Mouse (Mus musculus) left cerebral cortex, postnatal 36 days (tissue): Measurements from ENCODE around the gene Mrpl53. TPM values are rescaled to one million over a fixed set of nuclear protein-coding genes. Genes with fewer than 3 reads are reported as not detected.

Experiments
- DNase-seq, 2 experiments: peaks; one replicate each; pipeline ENCODE4 v3.0.0; 2021 to 2022; ENCODE audit warnings: low spot score in 2 of 2, mixed read lengths in 1 of 2
- intact Hi-C: fragments of 180-260 bp; cut with DNase I; formaldehyde crosslinking; loops from one replicate; pipeline ENCODE4 v1.15.1; 2025
- total RNA-seq, 2 experiments: library from RNA; stranded (reverse); gene quantifications; 2 replicates each; pipeline ENCODE4 v1.2.3; 2021

Mrpl53 gene
- 10 to 100 TPM; 54.4 to 58.7 TPM for total RNA-seq

DNA sequence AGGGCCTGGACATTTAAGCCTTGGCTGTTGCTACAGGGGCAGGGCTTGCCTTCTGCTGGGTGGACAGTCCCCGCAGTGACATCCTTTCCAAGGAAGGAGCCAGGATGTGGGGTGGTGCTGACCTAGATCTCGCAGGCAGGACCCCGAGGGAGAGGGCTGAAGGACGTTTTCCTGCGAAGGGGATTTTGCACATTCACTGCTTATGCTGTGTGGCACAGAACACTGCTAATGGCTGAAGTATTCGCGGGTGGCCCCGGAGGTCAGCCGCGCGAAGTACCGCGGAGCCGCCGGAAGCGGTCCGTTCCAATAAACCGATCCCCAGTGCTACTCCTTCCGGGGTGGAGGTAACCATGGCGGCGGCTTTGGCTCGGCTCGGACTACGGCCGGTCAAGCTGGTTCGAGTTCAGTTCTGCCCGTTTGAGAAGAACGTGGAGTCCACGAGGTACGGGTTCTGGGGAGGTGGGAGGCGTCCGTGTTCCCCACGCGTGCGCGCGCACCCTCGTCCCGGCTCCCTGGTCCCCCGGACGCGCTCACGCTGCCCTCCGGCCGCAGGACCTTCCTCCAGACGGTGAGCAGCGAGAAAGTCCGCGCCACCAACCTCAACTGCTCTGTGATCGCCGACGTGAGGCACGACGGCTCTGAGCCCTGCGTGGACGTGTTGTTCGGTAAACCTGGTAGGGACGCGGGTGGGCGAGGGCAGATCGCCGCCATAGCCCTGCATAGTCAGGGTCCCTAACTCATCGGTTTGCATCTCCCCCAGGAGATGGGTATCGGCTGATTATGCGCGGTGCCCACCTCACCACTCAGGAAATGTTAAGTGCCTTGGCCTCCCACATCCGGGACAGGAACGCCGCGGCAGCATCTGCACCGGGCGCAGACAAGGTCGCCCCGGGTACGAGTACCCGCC is at the start of gene Mrpl53:
Gene Mrpl53, plus strand, starts transcription at position 279 of the 907 bp plus-strand sequence.
- intact Hi-C loops, result no loop called here

GRCm38 (mm10) chr6:83065995-83066394 is 42.8 kb upstream of the Mrpl53 start:
- intact Hi-C loops, result no loop called here
- DNase-seq, result no peak

More for the DNA sequence above, at the start of gene Mrpl53:
- peak; percentile 86 to 87 for DNase-seq

DNA sequence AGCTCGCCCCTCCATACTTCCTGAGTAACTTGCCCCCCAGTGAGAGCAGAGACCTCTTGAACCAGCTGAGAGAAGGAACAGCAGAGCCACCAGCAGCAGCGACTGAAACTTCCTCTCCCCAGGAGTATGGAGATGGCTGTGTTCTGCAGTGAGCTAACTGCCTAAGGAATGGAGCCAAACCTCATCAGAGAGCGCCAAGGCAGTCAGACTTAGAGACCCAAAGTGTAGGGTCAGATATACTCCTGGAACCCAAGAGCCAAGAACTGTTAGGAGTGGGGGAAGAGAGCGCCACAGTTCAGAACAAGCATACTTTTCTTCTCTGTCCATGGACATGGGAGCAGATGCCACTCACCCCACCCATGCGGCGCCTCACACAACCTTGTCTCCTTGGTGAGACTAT is 42.4 kb upstream of the Mrpl53 start:
- no peak for DNase-seq
- intact Hi-C loops, result no loop called here

DNA sequence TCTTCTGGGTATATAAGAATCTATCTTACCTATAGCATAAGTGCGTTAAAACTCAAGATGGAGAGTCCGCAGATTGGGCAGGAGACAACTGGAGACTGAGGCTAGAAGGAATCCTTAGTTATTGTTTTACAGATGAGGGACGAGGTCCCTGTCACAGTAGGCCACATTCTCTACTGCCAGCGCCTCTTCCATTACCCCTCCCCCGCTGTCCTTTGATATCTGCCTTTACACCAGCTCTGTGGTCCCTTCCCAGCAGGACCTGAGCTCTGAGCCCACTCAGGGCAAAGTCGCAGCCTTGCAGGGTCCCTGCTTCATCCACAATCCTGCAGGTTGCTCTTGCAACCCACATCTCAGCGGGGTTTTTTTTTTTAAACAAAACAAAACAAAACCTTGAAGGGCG is 40.6 kb upstream of the Mrpl53 start:
- intact Hi-C loops, result no loop called here
- DNase-seq, result no peak

GRCm38 (mm10) chr6:83068706-83069487 is 39.9 kb upstream of the Mrpl53 start:
- intact Hi-C loops, result no loop called here
- no peak for DNase-seq

GRCm38 (mm10) chr6:83069488-83070246 is 39.2 kb upstream of the Mrpl53 start:
- DNase-seq, result no peak
- intact Hi-C loops, result loop anchor here (10.0 kb wide), 1 partner anchor 645 kb away; the partner anchor contains the start of gene Vax2

- no peak for DNase-seq
- intact Hi-C loops, result loop anchor here (10.0 kb wide), 1 partner anchor 645 kb away; the partner anchor contains the start of gene Vax2
These were observed 38.8 kb upstream of the Mrpl53 start, which contains the start of gene Tlx2 for GRCm38 (mm10) chr6:83070247-83070310. TSS of gene Tlx2 (minus strand) at chr6:83070293.

- DNase-seq, result peak; percentile 54 to 57
- intact Hi-C loops, result loop anchor here (10.0 kb wide), 1 partner anchor 644 kb away; the partner anchor contains the start of gene Vax2
These were observed 38.3 kb upstream of the Mrpl53 start for GRCm38 (mm10) chr6:83070311-83071219.

- no peak for DNase-seq
- intact Hi-C loops, result loop anchor here (10.0 kb wide), 1 partner anchor 644 kb away; the partner anchor contains the start of gene Vax2
These were observed 37.6 kb upstream of the Mrpl53 start for GRCm38 (mm10) chr6:83071220-83071619.

- intact Hi-C loops, result loop anchor here (5.0 to 10.0 kb wide), 2 partner anchors 78 to 640 kb away; partner anchors contain the start of gene Vax2
- DNase-seq, result no peak
These were observed 33.9 kb upstream of the Mrpl53 start for GRCm38 (mm10) chr6:83074979-83075378.

DNA sequence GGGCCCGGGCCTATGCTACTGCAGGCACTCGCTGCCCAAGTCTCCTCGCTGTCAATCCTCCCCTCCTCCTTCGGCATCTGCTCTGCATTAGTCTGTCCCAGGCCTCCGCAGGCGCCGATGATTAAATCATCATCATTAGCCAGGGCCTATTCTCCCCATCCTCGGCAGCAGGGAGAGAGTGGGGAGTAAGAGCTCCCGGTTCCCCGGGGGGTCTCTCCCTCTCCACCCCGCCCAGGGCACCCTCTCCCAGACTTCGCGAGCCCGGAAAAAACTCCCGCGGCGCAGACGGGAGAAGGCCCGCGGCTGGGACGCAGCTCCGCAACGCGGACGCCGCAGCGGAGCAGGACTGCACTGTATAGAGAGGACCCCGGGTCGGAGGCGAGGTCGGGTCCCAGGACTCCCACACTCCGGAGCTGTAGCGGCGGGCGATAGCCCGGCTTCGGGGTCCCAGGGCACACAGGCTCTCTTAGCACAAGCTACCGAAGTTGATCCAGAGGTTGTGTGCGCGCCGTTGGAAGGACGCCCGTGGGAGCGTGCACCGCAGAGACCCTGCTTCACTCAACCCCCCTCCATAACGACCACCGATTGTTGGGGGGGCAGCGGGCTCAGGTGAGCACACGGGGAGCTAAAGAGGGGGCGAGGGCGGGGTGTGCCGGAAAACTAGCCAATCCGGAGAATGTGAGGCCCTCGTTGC is 31.1 kb upstream of the Mrpl53 start, which contains the start of gene Pcgf1:
Gene Pcgf1, plus strand, starts transcription at position 240 of the 694 bp plus-strand sequence.
- no peak for DNase-seq
- intact Hi-C loops, result loop anchor here (1.0 to 10.0 kb wide), 4 partner anchors 23 to 637 kb away; partner anchors contain the start of genes Aup1, Ccdc142, Gm42688 and Vax2

GRCm38 (mm10) chr6:83078324-83078858 is 30.4 kb upstream of the Mrpl53 start:
- peak; percentile 99 for DNase-seq
- intact Hi-C loops, result loop anchor here (1.0 to 10.0 kb wide), 4 partner anchors 22 to 636 kb away; partner anchors contain the start of genes Aup1, Ccdc142, Gm42688 and Vax2

DNA sequence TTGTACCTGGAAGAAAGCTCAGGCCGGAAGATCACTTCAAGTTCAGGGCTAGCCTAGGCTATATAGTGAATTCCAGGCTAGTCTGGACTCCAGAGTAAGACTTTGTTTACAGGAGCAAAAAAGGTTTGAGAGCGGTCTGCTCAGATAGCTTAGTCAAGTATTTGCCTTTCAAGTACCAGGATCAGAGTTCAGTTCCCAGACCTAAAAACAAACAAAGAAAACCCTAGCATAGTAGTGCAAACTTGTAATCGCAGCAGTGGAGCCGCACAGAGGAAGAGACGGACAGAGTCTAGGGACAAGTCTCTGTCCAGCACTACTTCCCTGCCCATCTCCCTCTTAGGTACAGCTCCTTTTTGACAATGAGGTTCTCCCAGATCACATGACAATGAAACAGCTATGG is 28.6 kb upstream of the Mrpl53 start:
- no peak for DNase-seq
- intact Hi-C loops, result no loop called here

DNA sequence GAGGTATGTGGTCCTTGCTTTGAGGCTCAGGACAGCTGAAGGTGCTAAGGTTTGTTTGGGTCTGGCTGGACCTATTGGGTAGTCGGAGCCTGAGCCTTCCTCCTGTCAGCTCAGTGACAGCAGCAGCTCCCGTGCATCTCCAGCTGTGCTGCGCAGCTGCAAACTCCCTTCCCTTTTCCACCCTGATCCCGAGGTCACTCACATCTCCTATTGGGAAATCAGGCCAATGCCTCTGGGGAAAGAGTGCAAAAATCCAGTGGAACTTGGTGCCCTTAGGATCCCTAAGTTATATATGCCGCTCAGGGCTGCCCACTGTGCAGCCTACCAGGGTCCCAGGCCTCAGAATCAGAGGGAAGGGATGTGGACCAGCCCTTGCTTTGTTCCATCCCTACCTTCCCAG is 25.3 kb upstream of the Mrpl53 start:
- intact Hi-C loops, result no loop called here
- DNase-seq, result no peak

- DNase-seq, result no peak
- intact Hi-C loops, result no loop called here
These were observed 24.4 kb upstream of the Mrpl53 start for GRCm38 (mm10) chr6:83084477-83084876.

DNA sequence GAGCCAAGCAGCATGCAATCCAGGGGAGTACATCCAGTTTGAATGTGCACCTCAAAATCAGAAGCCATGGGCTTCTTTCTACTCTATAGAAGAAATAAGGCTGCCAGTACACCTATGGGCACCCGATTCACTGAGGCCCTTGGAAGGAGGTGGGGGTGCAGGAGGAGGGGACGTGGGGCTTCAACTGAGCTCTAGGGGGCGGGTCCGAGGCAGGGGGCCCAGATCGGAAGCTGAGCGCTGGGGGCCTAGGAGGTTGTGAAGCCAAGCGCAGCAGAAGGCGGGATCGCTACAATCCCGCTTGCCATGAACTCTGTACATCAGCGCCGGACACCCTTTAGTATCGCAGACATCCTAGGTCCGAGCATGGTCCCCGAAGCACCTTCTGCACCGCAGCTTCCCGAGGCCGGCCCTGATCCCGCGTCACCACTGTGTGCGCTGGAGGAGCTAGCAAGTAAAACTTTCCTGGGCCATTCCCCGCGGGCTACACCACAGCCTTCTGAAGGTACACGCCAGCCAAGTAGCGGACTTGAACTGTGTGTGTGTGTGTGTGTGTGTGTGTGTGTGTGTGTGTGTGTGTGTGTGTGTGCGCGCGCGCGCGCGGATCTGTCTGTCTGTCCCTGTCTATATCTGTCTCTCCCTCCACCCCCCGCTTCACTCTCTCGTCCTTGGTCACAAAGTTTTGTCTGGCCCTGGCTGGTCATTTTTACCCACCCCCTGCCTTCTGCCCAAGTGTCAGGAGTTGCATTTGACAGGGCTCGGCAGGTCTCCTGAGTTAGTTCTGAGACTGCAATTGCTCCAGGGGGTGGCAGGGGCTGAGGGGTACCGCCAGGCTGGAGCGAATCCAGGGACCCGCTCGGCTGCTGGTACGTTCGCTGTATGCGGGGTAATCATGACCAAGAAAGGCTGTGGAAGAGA is 22.5 kb upstream of the Mrpl53 start, which contains the start of gene Lbx2:
Gene Lbx2, plus strand, starts transcription at position 247 of the 915 bp plus-strand sequence.
- intact Hi-C loops, result no loop called here
- DNase-seq, result no peak
